Mouse (Mus musculus) inflammation-experienced regulatory T-cells, adult 6 months (primary cell): Measurements from ENCODE around the gene Phf23. TPM values are rescaled to one million over a fixed set of nuclear protein-coding genes. Genes with fewer than 3 reads are reported as not detected.

ENCODE experiments used
- ATAC-seq: one replicate; pipeline ENCODE4 v1.8.0; 2017
- polyA plus RNA-seq, 3 experiments: library from polyadenylated mRNA; unstranded; fragments of 100-300 nt; shearing (Covaris generic); gene quantifications; one replicate each; pipeline ENCODE4 v1.2.1; 2017

Phf23 gene
- polyA plus RNA-seq, 3 experiments from 2014 or later = 32.7 to 38.3 (median 36.0) TPM

- no peak for ATAC-seq
These were observed 28.6 kb downstream of the Phf23 start for GRCm38 (mm10) chr11:70024151-70024514.

GRCm38 (mm10) chr11:70026689-70027088 is 31.1 kb downstream of the Phf23 start:
- no peak for ATAC-seq

GRCm38 (mm10) chr11:70027397-70027796 is 31.8 kb downstream of the Phf23 start:
- no peak for ATAC-seq

DNA sequence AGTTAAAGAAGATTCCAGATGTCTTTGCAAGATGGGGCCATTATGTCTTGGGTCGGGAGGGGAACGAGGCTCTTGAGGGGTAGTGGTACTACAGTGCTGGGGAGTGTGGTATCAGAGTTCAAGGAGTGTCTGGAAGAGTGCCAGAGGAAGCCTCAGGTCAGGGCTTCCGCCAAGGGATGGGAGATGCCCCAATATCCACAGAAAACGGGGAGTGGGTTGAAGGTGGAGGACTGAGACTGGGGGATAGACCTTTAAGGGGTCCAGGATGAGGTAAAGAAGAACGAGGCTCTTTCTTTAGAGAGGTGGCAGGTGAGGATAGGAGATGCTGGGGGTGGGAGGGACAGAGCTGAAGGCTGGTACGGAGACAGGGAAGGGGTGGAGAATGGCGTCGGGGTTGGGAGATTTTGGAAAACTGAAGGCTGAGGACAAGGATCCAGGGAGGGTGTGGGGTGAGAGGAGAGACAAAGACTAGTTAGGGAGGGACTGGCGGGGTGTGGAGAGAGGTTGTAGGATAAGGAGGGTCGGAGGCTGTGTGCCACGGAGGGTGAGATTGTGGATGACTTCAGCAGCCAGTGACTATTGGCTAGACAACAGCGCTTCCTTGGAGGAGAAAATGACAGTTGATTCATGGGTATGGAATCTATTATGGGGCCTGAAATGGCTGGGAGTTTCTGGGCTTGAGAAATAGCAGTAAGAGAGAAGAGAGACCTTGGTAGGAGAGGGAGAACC is 33.0 kb downstream of the Phf23 start:
- ATAC-seq = no peak

DNA sequence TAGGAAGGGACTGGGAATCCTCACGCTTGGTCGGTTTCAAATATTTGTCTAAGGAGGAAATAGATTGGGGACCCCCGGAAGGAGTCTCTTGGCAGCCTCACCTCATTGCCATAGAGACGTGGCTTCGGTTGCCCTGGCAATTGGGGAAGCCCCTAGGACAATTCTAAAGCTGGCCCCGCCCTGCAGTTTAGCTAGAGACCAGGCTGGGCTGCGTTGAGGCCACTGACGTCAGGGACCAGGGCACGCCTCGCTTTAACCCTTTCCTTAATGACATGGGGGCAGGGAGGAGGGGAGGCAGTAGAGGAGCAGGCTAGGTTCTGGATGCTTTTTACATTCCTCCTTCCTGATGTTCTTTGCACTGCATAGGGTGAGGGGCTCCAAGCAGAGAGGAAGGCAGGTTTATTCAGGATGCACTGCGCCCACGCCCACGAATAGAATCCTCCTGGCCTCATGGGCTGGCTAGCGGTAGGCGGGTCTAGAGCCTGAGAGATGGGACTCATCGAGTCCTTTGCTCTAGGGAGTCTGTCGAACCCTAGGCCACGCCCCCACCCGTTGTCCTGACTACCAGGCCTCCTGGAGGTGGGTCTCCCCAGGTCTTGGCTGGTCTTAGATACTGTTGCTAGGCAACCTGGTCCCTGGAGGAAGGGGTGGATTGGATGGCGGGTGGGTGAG is 33.7 kb downstream of the Phf23 start:
- peak; percentile 89 for ATAC-seq

GRCm38 (mm10) chr11:70029829-70030550 is 34.4 kb downstream of the Phf23 start:
- peak; percentile 38 for ATAC-seq

DNA sequence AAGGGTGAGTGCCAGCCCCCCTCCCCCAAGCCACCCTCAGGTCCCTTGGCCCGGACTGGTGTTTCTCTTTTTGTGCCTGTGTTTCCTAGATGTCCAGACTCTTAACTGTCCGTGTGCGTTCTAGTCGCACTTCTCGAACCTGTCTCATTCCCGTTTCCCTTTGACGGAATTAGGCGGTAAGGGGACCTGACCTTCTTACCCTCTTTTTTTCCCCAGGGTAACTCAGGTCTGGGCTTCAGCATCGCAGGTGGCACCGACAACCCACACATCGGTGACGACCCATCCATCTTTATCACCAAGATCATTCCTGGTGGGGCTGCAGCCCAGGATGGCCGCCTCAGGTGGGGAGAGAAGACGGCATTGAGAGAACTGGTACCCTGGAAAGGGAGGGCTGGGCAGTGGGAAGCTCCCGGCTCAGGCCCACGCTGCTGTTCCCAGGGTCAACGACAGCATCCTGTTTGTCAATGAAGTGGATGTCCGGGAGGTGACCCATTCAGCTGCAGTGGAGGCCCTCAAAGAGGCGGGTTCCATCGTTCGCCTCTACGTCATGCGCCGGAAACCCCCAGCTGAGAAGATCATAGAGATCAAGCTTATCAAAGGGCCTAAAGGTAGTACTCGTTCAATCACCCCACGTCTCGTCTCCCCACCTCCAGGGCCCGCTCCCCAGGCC is 35.2 kb downstream of the Phf23 start:
- ATAC-seq = no peak

GRCm38 (mm10) chr11:70031321-70031670 is 35.7 kb downstream of the Phf23 start:
- ATAC-seq = no peak

- ATAC-seq = no peak
These were observed 42.6 kb downstream of the Phf23 start for GRCm38 (mm10) chr11:70038174-70038573.

DNA sequence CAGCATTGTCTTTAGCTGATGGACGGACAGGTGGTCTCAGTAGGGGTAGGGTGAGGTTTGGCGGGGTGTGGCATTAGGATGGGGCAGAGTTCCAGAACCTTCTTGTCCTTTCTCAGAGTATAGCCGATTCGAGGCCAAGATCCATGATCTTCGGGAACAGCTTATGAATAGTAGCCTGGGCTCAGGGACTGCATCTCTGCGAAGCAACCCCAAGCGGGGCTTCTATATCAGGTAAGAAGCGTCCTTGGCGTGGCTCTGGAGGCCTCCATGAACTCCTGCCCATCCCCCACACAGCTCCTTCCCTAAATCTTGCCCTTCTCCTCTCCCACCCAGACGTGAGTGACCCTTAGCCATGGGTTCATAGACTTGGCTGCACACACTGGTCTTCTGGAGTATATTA is 44.1 kb downstream of the Phf23 start:
- no peak for ATAC-seq

GRCm38 (mm10) chr11:70040184-70040583 is 44.6 kb downstream of the Phf23 start:
- ATAC-seq = no peak

GRCm38 (mm10) chr11:70042309-70043085 is 46.9 kb downstream of the Phf23 start:
- ATAC-seq = no peak

DNA sequence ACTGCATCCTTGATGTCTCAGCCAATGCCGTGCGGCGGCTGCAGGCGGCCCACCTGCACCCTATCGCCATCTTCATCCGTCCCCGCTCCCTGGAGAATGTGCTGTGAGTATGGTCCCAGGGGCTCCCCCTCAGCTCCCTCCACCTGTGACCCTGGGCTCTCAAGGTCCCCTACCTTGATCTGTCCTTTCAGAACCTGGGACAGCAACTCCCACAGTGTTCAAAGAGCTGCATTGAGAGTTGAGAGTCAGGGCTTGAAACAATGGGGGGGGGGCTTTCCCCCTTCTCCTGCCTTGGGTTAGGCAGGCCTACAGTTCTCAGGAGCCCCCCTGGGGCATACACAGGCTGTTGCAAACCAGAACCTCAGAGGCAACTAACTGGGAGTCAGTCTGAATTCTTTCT is 48.1 kb downstream of the Phf23 start:
- no peak for ATAC-seq

GRCm38 (mm10) chr11:70045435-70045834 is 49.9 kb downstream of the Phf23 start:
- no peak for ATAC-seq

GRCm38 (mm10) chr11:70049366-70049765 is 53.8 kb downstream of the Phf23 start:
- ATAC-seq = no peak

Other genes starting within 250 kb of the Phf23 start
- 10 to 100 TPM; 27.3 to 28.4 (median 27.7) TPM for gene Polr2a, start 237.1 kb upstream of the Phf23 start, polyA plus RNA-seq
- not detected for gene Slc35g3, start 233.8 kb upstream of the Phf23 start, polyA plus RNA-seq
- 10 to 100 TPM in 2 of 3 experiments, 1 to 10 TPM in 1; 4.3 to 13.9 (median 11.8) TPM for gene Zbtb4, start 229.9 kb upstream of the Phf23 start, polyA plus RNA-seq
- 1 to 10 TPM; 1.7 to 2.5 (median 1.8) TPM for gene Chrnb1, start 199.8 kb upstream of the Phf23 start, polyA plus RNA-seq
- gene Fgf11, start 193.9 kb upstream of the Phf23 start, polyA plus RNA-seq = not detected
- not detected for gene Tmem102, start 190.2 kb upstream of the Phf23 start, polyA plus RNA-seq
- gene Gm39566, start 180.5 kb upstream of the Phf23 start, polyA plus RNA-seq = not detected
- not detected for gene Spem2, start 177.3 kb upstream of the Phf23 start, polyA plus RNA-seq
- gene Spem1, start 173.6 kb upstream of the Phf23 start, polyA plus RNA-seq = not detected
- gene Nlgn2, start 158.0 kb upstream of the Phf23 start, polyA plus RNA-seq = 1 to 10 TPM in 2 of 3 experiments, under 1 TPM in 1; 0.60 to 2.5 (median 1.2) TPM
- 100 to 1,000 TPM; 124 to 157 (median 131) TPM for gene Tmem256, start 157.3 kb upstream of the Phf23 start, polyA plus RNA-seq
- gene Plscr3, start 149.4 kb upstream of the Phf23 start, polyA plus RNA-seq = 10 to 100 TPM in 2 of 3 experiments, 1 to 10 TPM in 1; 7.3 to 20.2 (median 17.7) TPM
- gene Tnk1, start 137.0 kb upstream of the Phf23 start, polyA plus RNA-seq = under 1 TPM in 1 of 3 experiments, not detected in 2; 0.19 TPM
- not detected for gene Tmem95, start 117.8 kb upstream of the Phf23 start, polyA plus RNA-seq
- 1 to 10 TPM in 1 of 3 experiments, under 1 TPM in 2; 0.58 to 1.5 (median 0.59) TPM for gene Kctd11, start 114.4 kb upstream of the Phf23 start, polyA plus RNA-seq
- gene Acap1, start 100.2 kb upstream of the Phf23 start, polyA plus RNA-seq = 100 to 1,000 TPM; 229 to 289 (median 266) TPM
- gene 2810408A11Rik, start 94.8 kb upstream of the Phf23 start, polyA plus RNA-seq = under 1 TPM; 0.39 to 0.98 (median 0.63) TPM
- gene Neurl4, start 94.7 kb upstream of the Phf23 start, polyA plus RNA-seq = 1 to 10 TPM; 5.2 to 9.6 (median 9.0) TPM
- 100 to 1,000 TPM in 2 of 3 experiments, 10 to 100 TPM in 1; 91.9 to 128 (median 122) TPM for gene Gps2, start 81.9 kb upstream of the Phf23 start, polyA plus RNA-seq
- 1,000 to 10,000 TPM; 1,103 to 1,192 (median 1,160) TPM for gene Eif5a, start 73.8 kb upstream of the Phf23 start, polyA plus RNA-seq
- gene Ybx2, start 60.0 kb upstream of the Phf23 start, polyA plus RNA-seq = not detected
- gene Slc2a4, start 47.6 kb upstream of the Phf23 start, polyA plus RNA-seq = not detected
- 1 to 10 TPM in 1 of 3 experiments, not detected in 2; 1.1 TPM for gene Cldn7, start 31.0 kb upstream of the Phf23 start, polyA plus RNA-seq
- gene Ctdnep1, start 14.6 kb upstream of the Phf23 start, polyA plus RNA-seq = 10 to 100 TPM; 25.8 to 35.6 (median 29.3) TPM
- gene Elp5, start 13.3 kb upstream of the Phf23 start, polyA plus RNA-seq = 10 to 100 TPM; 61.5 to 78.3 (median 68.5) TPM
- gene Gabarap, start 4.6 kb upstream of the Phf23 start, polyA plus RNA-seq = 100 to 1,000 TPM; 352 to 384 (median 366) TPM
- gene Dvl2, start 4.8 kb downstream of the Phf23 start, polyA plus RNA-seq = 1 to 10 TPM; 2.5 to 5.0 (median 4.9) TPM
- gene Acadvl, start 19.6 kb downstream of the Phf23 start, polyA plus RNA-seq = 100 to 1,000 TPM; 110 to 132 (median 128) TPM
- gene Dlg4, start 21.2 kb downstream of the Phf23 start, polyA plus RNA-seq = 10 to 100 TPM in 2 of 3 experiments, 1 to 10 TPM in 1; 7.1 to 14.6 (median 11.2) TPM
- not detected for gene Asgr1, start 58.3 kb downstream of the Phf23 start, polyA plus RNA-seq
- gene Asgr2, start 96.9 kb downstream of the Phf23 start, polyA plus RNA-seq = not detected
- not detected for gene Mgl2, start 134.6 kb downstream of the Phf23 start, polyA plus RNA-seq
- under 1 TPM in 1 of 3 experiments, not detected in 2; 0.67 TPM for gene Clec10a, start 160.4 kb downstream of the Phf23 start, polyA plus RNA-seq
- under 1 TPM in 1 of 3 experiments, not detected in 2; 0.52 TPM for gene Slc16a11, start 217.0 kb downstream of the Phf23 start, polyA plus RNA-seq
- 1 to 10 TPM; 2.3 to 4.3 (median 3.2) TPM for gene Slc16a13, start 225.3 kb downstream of the Phf23 start, polyA plus RNA-seq
- under 1 TPM in 1 of 3 experiments, not detected in 2; 0.39 TPM for gene Bcl6b, start 234.0 kb downstream of the Phf23 start, polyA plus RNA-seq
- gene 0610010K14Rik, start 242.1 kb downstream of the Phf23 start, polyA plus RNA-seq = 100 to 1,000 TPM; 133 to 147 (median 134) TPM
- 10 to 100 TPM in 1 of 3 experiments, 1 to 10 TPM in 2; 2.7 to 11.1 (median 6.1) TPM for gene Gm21988, start 244.1 kb downstream of the Phf23 start, polyA plus RNA-seq
- 100 to 1,000 TPM; 207 to 275 (median 255) TPM for gene Rnasek, start 244.1 kb downstream of the Phf23 start, polyA plus RNA-seq